Mouse (Mus musculus): ENCODE measurements around the gene Rnf157.

GRCm38 (mm10) chr11:116332983-116333270 is 79.9 kb downstream of the Rnf157 start:
- TF ChIP-seq HCFC1 (IDR thresholded peaks at IDR 0.05; ENCODE audit: borderline replicate concordance, insufficient read depth, low read length), result no peak
- TF ChIP-seq CHD2 (IDR thresholded peaks at IDR 0.05; ENCODE audit: low read depth, low read length), result no peak
- no peak for TF ChIP-seq MAFK (IDR thresholded peaks at IDR 0.05; ENCODE audit: insufficient read depth, low read depth, low read length)
- TF ChIP-seq ZNF384 (IDR thresholded peaks at IDR 0.05; ENCODE audit: low read depth, low read length), result no peak

All from ES-E14 (cell line).